Mouse (Mus musculus) layer of hippocampus, postnatal 36 days (tissue): ENCODE measurements around the gene Ran. TPM values are rescaled to one million over a fixed set of nuclear protein-coding genes. Genes with fewer than 3 reads are reported as not detected.

Experiments used
- DNase-seq, 2 experiments: peaks; one replicate each; pipeline ENCODE4 v3.0.0; 2022
- total RNA-seq, 2 experiments: library from RNA; stranded (reverse); gene quantifications; 2 replicates each; pipeline ENCODE4 v1.2.3; 2021

Gene Ran
- total RNA-seq, 2 experiments from 2014 or later: 166 to 174 TPM

- DNase-seq: no peak
These were observed 45.4 kb downstream of the Ran start for GRCm38 (mm10) chr5:129065301-129065700.

GRCm38 (mm10) chr5:129065946-129066345 lies 46.1 kb downstream of the Ran start:
- DNase-seq: no peak

GRCm38 (mm10) chr5:129066541-129067230 lies 46.8 kb downstream of the Ran start:
- no peak for DNase-seq

GRCm38 (mm10) chr5:129067231-129067834 lies 47.5 kb downstream of the Ran start:
- no peak for DNase-seq

- no peak for DNase-seq
These were observed 52.0 kb downstream of the Ran start for GRCm38 (mm10) chr5:129071761-129072280.

GRCm38 (mm10) chr5:129073404-129073803 lies 53.5 kb downstream of the Ran start:
- DNase-seq: no peak

Other genes with a start within 250 kb of the Ran start
- 100 to 1,000 TPM; 118 to 130 TPM for gene Rimbp2, start 66.6 kb upstream of the Ran start, total RNA-seq
- 10 to 100 TPM; 25.3 to 38.0 TPM for gene Stx2, start 11.5 kb upstream of the Ran start, total RNA-seq
- under 1 TPM; 0.32 to 0.35 TPM for gene Adgrd1, start 76.7 kb downstream of the Ran start, total RNA-seq